Mouse (Mus musculus): ENCODE measurements around the gene Galnt17. TPM values are rescaled to one million over a fixed set of nuclear protein-coding genes. Genes with fewer than 3 reads are reported as not detected.

Galnt17 gene
- polyA plus RNA-seq (2017; shearing (Covaris generic)) = not detected

GRCm38 (mm10) chr5:131308397-131308796 lies at the start of gene Galnt17:
TSS of gene Galnt17 (minus strand) at chr5:131308497.

All from CD4-positive, CD25-positive, alpha-beta regulatory T cell, adult 9 weeks (primary cell).